Mouse (Mus musculus): ENCODE results near the gene March7.

- no peak for TF ChIP-seq POLR2A (IDR thresholded peaks at IDR 0.05; ENCODE audit: low read depth, low read length)
- no peak for TF ChIP-seq CTCF (conservative IDR thresholded peaks at IDR 0.05; ENCODE audit: insufficient read depth, insufficient read length, low read depth, low read length)
Observed at GRCm38 (mm10) chr2:60284467-60284821, 74.8 kb downstream of the March7 start, which contains the start of gene Cd302.
